Mouse (Mus musculus) bone marrow, adult 2 months (tissue): ENCODE measurements at regions not wholly inside any gene's neighbourhood (a gene's known extent, or its start where the extent isn't known, plus 50 kb on each side); places are given as distances from the start of the nearest gene placed in this dataset.

ENCODE experiments used
- CTCF ChIP-seq: fragments of 200-500 bp; IDR thresholded peaks from 2 replicates; pipeline ENCODE4 v1.5.1; 2011; ENCODE audit warnings: low read length, control low read depth; ENCODE audit not compliant: control insufficient read depth, insufficient read depth
- POLR2A ChIP-seq: fragments of 200-500 bp; IDR thresholded peaks from 2 replicates; pipeline ENCODE4 v1.6.1; 2011; ENCODE audit warnings: low read depth, mild to moderate bottlenecking, control low read depth, low read length, borderline replicate concordance; ENCODE audit not compliant: control insufficient read depth

GRCm38 (mm10) chr6:52473924-52474323, 160.6 kb downstream of the Evx1 start:
- no peak for TF ChIP-seq POLR2A
- no peak for TF ChIP-seq CTCF
